Mouse (Mus musculus) urinary bladder, adult 2 months (tissue): ENCODE results near the gene Tmem191c. TPM values are rescaled to one million over a fixed set of nuclear protein-coding genes. Genes with fewer than 3 reads are reported as not detected.

Experiments used
- DNase-seq: peaks from one replicate; pipeline ENCODE4 v3.0.0; 2022; ENCODE audit warnings: low spot score
- polyA plus RNA-seq: library from polyadenylated mRNA; depleted of rRNA; stranded (reverse); fragments of >200 nt; gene quantifications from 2 replicates; pipeline ENCODE4 v1.2.3, GENCODE M21; 2012

The Tmem191c gene
- polyA plus RNA-seq, 1 experiment = 31.6 TPM

DNA sequence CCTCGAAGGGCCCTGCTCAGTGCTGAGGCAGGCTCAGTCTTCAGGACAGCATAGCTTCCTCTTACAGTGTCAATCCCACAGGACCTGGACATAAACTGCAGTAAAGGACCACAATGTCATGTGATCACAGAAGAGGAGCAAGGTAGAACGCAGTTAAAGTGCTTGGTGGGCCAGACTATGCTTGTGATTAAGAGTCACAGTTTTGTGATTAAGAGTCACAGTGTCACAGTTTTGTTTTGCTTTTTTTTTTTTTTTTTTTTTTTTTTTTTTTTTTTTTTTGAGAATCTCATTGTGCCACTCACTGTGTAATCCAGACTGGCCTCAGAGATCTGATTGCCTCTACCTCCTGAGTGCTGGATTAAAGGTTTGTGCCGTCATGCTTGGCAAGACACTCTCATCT, 9.8 kb upstream of the Tmem191c start:
- DNase-seq = no peak

DNA sequence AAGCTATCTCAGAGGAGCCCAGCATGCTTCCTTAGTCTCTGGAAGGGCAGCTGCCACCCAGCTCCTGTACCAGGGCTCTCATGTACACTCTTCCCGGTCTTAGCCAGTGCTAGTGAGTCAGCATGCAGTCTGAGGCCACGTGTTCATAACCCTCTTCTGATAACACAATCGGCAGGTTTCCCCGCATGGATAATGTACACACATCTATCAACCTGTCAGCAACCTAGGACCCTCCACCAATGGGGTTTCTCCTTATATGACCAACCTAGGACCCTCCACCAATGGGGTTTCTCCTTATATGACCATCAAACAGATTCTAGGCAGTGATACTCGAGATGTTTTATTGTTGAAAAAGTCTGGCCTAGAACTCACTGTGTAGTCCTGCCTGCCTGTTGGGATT, 7.9 kb upstream of the Tmem191c start:
- no peak for DNase-seq

DNA sequence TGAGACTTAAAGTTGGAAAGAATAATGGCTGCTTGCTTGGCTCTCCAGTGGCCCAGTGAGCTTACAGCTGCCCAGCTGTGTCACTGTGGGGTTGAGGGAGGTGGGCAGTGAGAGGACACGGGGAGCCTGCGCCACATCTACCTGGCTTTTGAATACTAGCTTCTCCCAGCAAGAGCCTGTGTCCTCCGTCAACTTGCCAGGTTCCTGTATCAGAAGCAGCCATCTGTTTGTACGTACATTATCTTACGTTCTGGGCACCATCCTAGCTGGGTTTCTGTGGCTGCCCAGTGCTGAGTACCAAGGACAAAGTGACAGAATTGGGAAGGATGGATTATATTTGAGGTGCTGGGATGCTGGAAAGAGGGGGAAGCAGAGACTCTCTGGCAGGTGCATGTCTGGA, 6.0 kb upstream of the Tmem191c start:
- DNase-seq = no peak

DNA sequence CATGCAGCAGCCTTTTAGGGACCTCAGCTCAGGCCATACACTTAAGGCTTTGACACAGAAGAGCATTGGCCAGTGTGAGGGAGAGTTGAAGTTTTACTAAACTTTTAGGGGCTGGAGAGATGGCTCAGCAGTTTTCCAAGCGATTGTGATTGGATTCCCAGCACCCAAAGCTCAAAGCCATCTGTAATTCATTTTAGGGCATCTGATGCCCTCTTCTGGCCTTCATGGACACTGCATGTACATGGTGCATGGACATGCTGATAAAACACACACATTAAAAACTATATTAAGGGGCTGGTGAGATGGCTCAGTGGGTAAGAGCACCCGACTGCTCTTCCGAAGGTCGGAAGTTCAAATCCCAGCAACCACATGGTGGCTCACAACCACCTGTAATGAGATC, 4.8 kb upstream of the Tmem191c start:
- no peak for DNase-seq

DNA sequence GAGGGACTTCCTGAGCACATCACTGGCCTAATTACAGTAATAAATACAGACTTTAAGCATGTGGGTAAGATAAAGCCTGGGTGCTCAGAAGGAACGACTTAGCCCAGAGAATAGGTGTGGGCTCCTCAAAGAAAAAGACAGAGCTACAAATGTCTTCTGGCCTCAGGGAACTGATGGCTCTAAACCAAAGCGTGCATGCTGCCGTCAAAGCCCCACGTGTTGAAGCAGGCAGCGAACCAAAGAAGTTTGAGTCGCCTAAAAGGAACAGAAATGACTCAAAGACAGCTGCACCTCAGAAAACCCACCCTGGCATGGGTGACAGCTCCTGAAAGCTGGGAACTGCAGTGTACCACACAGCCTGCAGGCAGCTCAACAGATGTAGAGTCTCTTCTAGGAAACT, 4.0 kb upstream of the Tmem191c start:
- DNase-seq = no peak

DNA sequence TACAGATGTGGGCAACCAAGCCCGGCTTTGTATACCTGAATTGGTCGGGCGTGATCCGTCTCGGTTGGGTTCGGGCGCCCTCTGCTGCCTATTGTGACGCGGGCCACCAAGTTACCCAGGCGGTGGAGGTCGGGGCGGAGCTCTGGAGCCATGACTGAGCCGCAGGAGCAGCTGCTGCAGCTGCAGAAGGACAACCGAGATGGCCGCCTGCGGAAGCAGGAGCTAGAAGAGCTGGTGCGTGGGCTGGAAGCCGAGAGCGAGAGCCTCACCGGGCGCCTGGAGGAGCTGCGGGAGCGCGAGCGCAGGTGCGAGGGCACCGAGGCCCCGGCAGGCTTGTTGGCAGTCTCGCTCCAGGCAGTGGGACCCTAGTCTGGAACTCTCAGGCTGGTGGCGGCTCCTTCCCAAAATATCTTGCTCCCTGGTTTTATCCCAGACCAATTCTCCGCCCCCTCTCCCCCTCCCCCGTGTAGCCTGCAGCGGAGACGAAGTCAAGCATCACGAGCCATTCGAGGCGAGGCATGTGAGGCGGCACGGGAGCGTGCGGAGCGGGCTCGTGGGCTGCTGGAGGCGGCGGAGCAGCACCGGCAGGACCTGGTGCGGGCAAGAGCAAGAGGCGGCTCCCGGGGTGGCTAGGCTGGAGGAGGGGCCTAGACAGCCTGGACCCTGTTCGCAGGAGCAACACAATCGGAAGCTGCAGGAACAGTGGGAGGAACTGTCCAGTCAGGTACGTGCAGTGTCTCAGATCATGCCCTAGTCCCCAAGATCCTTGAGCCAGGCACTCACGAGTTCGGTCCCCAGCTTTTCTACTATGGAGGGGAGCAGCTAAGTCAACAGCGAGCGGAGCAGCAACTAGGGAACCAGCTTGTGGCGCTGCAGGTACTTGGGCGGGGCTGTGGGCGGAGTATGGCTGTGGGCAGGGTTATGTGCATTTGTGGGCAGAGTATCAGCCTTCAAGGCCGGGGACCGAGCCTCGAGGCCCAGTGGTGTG, 581 bp downstream of the Tmem191c start:
- peak; percentile 87 for DNase-seq

DNA sequence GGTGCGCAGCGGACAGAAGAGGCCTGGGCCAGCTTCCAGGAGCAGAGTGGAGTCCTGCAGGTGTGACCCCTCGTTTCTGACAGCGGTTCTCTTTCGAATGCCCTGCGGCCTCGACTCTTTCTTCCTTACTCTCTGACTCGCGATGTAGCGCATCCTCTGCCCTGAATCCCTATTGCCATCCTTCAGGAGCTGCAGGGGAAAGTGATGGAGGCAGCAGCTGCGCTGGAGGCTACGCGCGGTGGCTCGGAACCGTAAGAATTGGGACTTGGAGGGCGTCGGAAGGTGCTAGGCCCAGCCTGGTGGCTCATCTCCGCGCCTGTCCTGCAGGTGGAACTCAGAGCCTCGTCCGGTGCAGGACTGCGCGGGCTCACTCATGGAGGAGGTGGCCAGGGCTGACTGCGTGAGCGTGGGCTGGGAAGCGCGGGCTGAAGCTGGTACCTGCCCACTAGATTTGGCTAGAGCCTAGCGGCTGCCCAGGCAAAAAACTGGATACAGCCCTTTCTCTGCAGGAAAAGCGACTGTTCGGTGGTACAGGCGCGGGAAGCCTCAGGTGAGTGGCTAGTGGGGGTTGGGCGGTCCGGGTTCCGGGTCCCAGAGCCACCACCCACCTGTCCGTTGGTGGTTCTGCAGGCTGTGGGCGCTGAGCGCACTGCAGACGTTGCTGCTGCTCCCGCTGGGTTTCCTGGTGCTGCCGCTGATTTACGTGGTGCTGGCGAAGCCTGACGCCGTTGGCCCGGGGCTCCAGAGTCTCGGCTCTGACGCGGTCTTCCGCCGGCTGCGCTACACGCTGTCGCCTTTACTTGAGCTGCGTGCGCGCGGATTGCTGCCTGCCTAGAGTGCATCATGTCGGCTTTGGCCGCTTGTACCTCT, 1.7 kb downstream of the Tmem191c start:
- no peak for DNase-seq

DNA sequence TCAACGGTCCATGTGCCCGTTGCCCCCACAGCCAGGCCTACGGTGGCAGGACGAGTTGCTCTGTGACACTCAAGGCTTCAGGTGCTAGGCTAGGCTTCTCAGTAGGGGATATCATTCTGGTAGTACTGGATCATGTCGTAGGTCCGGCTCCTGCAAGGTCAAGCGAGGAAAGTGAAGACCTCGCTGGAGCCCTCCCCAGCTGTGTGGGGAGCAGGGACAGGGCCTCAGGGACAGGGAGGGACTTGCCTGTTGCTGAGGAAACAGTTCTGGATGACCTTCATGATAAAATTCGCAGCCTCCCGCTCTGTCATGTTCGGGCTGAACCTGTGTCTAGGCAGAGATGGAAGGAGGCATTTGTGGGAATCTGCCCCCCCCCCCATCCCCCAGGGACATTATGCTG, 4.6 kb downstream of the Tmem191c start:
- DNase-seq = no peak

DNA sequence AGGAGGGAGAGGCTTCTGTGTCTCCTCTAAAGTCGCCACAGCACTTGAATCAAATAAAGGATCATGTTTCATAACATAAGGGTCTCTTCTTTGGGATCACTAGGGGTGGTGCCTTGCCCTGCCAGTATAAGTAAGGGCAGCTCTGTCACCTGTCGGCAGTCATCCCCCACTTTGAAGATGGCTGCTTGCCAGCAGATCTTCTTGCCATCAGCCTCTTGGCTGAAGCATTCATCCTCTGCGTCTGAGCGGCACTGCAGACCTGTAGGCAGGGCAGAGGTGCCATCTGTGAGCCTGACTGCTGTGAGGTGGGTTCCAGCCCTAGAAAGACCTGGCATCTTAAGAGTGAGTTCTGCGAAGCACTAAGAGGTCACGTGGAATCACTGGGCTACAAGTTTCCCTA, 7.3 kb downstream of the Tmem191c start:
- no peak for DNase-seq

DNA sequence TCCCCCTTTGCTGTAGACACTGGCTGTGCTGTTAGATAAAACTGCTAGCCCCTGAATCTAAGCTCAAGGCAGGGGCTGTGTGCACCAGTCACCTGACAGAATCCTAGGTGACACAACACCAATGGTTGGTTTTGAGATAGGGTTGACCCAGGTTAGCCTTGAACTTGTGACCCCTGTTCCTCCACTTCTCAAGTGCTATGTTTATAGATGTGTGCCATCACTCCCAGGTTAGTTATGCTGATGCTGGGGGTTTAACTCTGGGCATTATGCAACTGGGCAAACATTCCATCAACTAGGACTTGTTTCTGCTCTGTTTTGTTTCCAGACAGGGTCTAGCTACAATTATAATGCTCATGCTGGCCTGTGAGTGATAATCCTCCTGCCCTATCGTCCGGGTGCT, 11.2 kb downstream of the Tmem191c start:
- DNase-seq = no peak

DNA sequence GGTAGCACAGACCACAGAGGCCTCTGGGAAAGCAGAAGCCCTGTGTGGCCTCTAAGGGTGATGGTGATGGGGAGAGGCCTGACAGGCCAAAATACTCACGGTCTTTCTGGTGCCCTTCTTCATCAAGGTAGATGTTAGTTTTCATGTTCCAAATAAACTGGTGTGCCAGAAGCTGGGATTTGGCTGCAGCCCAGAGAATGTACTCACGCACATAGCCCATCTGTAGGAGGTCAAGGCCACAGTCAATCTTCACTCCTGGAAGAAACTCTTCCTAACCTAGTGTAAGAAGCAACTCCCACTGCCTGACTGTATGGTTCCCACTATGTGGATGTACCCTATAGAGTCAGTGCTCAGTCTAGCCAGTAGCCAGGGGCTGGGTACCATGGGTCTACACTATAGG, 15.1 kb downstream of the Tmem191c start:
- no peak for DNase-seq

DNA sequence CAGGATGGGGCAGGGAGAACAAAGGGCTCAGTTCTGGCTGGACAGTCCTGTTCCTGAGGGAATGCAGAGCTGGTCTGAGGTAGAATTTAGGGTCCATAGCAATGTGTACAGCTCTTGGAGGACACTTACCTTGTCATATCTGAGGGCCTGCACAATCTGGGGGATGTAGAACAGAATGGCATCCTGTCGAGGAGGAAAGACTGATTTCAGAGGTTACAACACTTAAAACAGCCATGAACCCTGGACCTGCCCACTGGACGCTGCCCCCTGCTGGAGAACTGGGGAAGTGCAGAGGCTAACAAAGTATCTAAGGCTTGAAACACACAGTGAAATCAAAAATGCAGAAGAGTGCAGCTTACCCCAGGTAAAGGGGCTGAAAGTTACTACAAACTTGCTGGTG, 16.9 kb downstream of the Tmem191c start:
- peak; percentile 51 for DNase-seq

DNA sequence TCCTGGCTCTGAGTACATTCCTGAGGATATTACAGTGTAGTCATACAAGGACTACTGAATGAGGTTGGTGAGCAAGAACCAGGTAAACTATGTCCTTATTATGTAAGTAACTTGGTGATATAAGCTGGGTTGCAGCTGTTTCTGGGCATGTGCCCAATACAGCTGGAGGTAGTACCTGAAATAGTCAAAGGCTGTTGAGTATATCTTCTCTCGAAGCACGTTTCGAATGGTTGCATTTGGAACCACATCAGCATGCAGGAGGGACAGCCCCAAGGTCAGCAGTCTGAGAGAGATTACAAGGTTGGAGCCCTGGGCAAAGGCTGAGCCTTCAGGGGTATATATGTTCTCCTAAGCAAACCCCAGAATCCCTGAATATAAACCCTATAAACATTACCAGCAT, 24.9 kb downstream of the Tmem191c start:
- no peak for DNase-seq

DNA sequence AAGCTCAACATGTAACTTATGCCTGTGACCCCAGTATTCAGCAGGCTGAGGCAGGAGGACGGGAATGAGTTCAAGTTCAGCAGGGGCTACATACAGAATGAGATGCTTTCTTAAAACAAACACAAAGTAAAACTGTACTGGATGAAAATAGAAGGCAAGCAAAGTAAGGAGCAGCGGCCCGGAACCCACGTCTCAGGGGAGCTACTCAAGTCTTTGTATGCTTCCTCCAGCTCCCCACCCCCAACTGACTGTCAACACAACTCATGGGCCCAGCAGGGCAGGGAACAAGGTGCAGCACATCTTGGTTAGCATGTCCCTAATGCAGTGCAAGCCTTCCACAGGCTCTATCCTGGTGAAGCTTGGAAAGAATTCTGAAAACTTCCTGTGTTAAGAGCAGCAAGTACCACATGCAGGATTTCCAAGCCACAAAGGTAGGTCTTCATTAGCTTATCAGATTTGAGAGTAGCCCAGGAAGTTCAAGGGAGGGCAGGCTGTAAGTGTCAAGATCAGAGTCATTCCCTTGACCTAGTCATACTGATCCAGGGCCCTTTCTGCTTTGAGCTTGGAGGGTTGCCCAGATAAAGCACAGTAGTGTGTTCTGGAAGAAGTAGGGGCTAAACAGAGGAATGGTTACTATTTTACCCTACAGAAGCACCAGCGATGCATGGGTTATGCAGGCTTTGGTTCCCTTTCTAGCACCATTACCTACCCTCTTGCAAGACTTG, 27.8 kb downstream of the Tmem191c start:
- no peak for DNase-seq

DNA sequence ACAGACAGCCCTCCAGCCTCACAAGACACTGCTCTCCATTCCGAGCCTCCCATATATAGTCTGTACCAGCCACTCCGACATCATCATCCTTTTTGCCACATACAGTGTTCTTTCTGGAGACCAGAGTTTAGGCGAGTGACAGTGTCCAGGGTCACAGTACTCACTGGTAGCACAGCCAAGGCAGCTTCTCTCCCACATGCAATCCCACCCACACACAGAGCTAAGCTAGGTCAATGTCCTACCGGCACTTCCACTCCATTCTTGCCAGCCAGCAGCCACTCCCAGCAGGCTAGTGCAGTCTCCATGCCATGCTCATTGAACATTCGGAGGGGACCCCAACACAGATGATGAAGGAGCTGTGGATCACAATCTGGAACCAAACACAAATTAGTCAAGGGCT, 31.6 kb downstream of the Tmem191c start:
- DNase-seq = no peak

DNA sequence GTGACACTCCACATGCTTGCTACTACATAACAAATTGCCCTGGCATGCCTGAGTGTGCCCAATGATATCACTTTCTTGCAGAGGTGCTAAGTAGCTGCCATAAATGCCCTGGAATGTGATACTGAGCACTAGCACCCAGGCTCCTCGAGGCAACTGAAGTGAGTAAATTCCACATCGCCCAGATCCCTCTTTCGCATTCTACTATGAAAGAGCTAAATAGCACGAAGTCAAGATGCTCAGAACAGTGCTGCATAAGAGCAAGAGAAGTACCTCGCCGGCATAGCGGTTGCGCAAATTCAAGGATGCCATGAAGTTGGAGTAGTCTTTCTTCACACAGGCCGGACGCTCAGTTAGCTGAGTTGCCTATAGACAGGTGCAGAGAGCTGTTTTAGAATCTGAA, 33.2 kb downstream of the Tmem191c start:
- no peak for DNase-seq

DNA sequence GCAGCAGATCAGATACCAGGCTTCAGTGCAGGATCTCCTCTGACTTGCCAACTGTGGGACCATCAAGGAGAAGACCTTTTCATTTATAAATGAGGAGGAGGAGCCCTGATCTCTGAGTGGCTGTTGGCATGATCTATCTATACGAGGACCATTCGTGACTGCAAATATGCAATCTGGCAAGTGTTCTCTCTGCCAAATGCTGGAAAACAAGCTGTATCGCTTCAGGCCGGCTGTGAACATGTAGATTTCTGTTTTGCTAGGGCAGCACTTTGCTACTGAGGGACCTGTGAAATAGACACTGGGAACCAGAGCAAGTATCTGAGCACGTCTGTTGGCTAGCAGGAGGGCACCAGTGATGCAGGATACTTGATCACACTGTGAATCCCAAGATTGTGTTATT, 36.7 kb downstream of the Tmem191c start:
- DNase-seq = no peak

DNA sequence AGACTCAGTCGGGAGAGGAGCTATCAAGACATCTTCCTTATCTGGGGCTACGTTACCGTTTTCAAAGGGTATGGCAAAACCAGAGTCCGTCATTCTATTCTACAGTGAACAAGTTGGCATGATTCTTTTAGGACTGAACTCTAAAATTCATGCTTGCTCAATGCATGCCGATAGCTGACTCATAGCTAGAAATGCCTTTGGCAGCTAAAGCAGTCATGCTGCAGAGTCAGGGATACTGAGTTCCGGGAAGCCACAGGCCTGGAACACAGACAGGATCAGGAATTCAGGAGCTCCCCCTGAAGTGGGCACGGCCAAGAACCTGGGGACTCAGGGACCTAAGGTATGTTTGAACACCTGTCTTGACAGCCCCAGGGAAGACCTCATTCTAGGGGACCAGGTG, 40.7 kb downstream of the Tmem191c start:
- DNase-seq = no peak

DNA sequence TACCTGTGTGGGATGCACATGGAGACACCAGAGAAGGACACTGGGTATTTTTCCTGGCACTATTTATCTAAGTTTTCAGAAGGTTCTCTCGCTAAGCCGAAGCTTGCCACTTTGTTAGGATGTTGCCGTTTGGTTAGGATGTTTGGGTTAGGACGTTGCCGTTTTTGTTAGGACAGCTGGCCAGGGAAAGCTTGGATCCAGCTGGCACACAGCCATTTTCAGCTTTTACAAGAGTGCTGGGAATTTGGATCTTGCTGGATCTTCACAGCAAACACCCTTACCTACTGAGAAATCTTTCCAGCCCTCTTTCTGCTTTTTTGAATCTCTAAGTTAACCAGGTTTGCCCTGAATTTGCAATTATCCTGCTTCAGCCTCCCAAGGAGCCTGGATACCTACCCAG, 45.6 kb downstream of the Tmem191c start:
- no peak for DNase-seq

DNA sequence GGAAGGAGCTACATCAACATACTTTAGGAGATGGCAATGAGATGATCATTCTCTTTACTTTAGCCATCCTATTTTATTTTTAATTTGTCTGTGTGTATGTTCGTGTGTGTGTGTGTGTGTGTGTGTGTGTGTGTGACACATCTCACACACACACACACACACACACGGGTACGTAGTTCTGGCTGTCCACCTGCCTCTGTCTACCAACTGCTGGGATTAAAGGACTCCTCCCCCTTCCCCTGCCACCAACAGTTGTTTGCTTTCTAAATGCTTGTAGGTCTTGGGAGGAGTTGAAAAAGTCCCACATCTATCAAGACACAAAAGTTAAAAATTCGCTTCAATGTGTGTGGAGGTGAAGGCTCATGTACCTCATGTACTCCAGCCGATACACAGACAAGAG, 48.9 kb downstream of the Tmem191c start:
- DNase-seq = no peak

DNA sequence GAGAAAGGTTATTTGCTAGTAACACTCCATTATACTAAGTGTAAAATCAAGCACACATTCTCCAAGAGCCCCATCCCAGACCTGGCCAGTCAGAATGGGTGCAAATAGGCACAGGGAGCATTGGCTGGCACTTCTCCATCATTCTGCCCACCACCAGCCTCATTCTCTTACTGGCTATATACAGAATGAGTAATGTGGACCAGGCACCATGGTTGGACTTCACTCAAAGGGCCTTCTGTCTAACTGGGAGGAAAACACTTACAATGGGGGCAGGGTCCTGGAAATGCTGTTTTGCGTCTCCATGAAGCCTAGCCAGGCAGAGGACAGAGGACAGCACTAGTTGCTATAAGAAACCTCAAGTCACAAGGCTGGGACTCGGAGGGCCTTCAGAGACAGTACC, 50.2 kb downstream of the Tmem191c start:
- no peak for DNase-seq
